Mouse (Mus musculus): Measurements from ENCODE around the gene Pafah1b2. TPM values are rescaled to one million over a fixed set of nuclear protein-coding genes. Genes with fewer than 3 reads are reported as not detected.

The Pafah1b2 gene
- polyA plus RNA-seq, 1 experiment from 2014 or later: 262 TPM

GRCm38 (mm10) chr9:45929285-45929684, 83.2 kb downstream of the Pafah1b2 start:
- WGBS: 84% methylated on average over 5 of the region's 5 CpGs
- no peak overlapping the region for H3K27ac ChIP-seq (replicated peaks)
- H3K36me3 ChIP-seq (replicated peaks): peaks cover 67% of the 10 kb centered on the region
- 0 out of 2 replicates have a peak, but pooled peaks cover 4% of the 10 kb centered on the region for H3K4me1 ChIP-seq
- no peak overlapping the region for H3K4me3 ChIP-seq
- DNase-seq (ENCODE audit: low spot score): no peak
- no peaks in the 10 kb centered on the region for H3K9me3 ChIP-seq
- H3K27me3 ChIP-seq (replicated peaks; ENCODE audit: low read depth, poor library complexity, severe bottlenecking): no peaks in the 10 kb centered on the region

GRCm38 (mm10) chr9:45919895-45920294, 92.6 kb downstream of the Pafah1b2 start:
- no peaks in the 10 kb centered on the region for H3K9me3 ChIP-seq
- WGBS: 70% methylated on average over 1 of the region's 1 CpGs
- no peaks in the 10 kb centered on the region for H3K4me1 ChIP-seq
- H3K27ac ChIP-seq (replicated peaks): no peak overlapping the region
- H3K27me3 ChIP-seq (replicated peaks; ENCODE audit: low read depth, poor library complexity, severe bottlenecking): no peaks in the 10 kb centered on the region
- H3K4me3 ChIP-seq: no peak overlapping the region
- no peak for DNase-seq (ENCODE audit: low spot score)
- peaks cover 76% of the 10 kb centered on the region for H3K36me3 ChIP-seq (replicated peaks)

- Histone ChIP-seq H3K36me3 (replicated peaks) (peaks cover 91% of the 10 kb centered on the region), H3K9me3 (no peaks in the 10 kb centered on the region), H3K27ac (replicated peaks) (no peak overlapping the region), H3K4me1 (no peaks in the 10 kb centered on the region), H3K27me3 (replicated peaks; ENCODE audit: low read depth, poor library complexity, severe bottlenecking) (no peaks in the 10 kb centered on the region), H3K4me3 (no peak overlapping the region)
- 90% methylated on average over 5 of the region's 5 CpGs for WGBS
- DNase-seq (ENCODE audit: low spot score): no peak
Measured at GRCm38 (mm10) chr9:45917041-45917934, 95.2 kb downstream of the Pafah1b2 start.

- Histone ChIP-seq H3K36me3 (replicated peaks) (peaks cover 93% of the 10 kb centered on the region), H3K27me3 (replicated peaks; ENCODE audit: low read depth, poor library complexity, severe bottlenecking) (no peaks in the 10 kb centered on the region), H3K9me3 (no peaks in the 10 kb centered on the region), H3K4me3 (no peak overlapping the region), H3K4me1 (no peaks in the 10 kb centered on the region), H3K27ac (replicated peaks) (no peak overlapping the region)
- DNase-seq (ENCODE audit: low spot score): no peak
- WGBS: 91% methylated on average over 2 of the region's 2 CpGs
Measured at GRCm38 (mm10) chr9:45915659-45916058, 96.8 kb downstream of the Pafah1b2 start.

Small RNAs within 50 kb of the gene (microRNA-seq; reads per million reads assigned to microRNA genes)
- gene Mir7087: not detected

Other genes starting within 250 kb of the Pafah1b2 start
- gene Cep164, start 184.0 kb downstream of the Pafah1b2 start, polyA plus RNA-seq (2016; fragmentation: Nextera tagmentation; extraction: Ambion mirVana): 22.8 and 24.4 TPM in 2 replicates
- gene Bace1, start 174.1 kb downstream of the Pafah1b2 start, polyA plus RNA-seq (2016; fragmentation: Nextera tagmentation; extraction: Ambion mirVana): 22.4 and 22.6 TPM in 2 replicates
- gene Pcsk7, start 106.2 kb downstream of the Pafah1b2 start, polyA plus RNA-seq (2016; fragmentation: Nextera tagmentation; extraction: Ambion mirVana): 18.9 and 21.2 TPM in 2 replicates
- 61.5 and 66.8 TPM in 2 replicates for gene Rnf214, start 105.8 kb downstream of the Pafah1b2 start, polyA plus RNA-seq (2016; fragmentation: Nextera tagmentation; extraction: Ambion mirVana)
- 12.4 and 15.1 TPM in 2 replicates for gene Tagln, start 76.6 kb downstream of the Pafah1b2 start, polyA plus RNA-seq (2016; fragmentation: Nextera tagmentation; extraction: Ambion mirVana)
- 24.7 and 27.4 TPM in 2 replicates for gene Sidt2, start 57.4 kb downstream of the Pafah1b2 start, polyA plus RNA-seq (2016; fragmentation: Nextera tagmentation; extraction: Ambion mirVana)
- 8.4 and 9.9 TPM in 2 replicates for gene Sik3, start 130 bp upstream of the Pafah1b2 start, polyA plus RNA-seq (2016; fragmentation: Nextera tagmentation; extraction: Ambion mirVana)
- gene Apoa1, start 215.9 kb upstream of the Pafah1b2 start, polyA plus RNA-seq (2016; fragmentation: Nextera tagmentation; extraction: Ambion mirVana): 1.4 TPM in 2 replicates
- not detected in 2 replicates for gene Apoc3, start 222.9 kb upstream of the Pafah1b2 start, polyA plus RNA-seq (2016; fragmentation: Nextera tagmentation; extraction: Ambion mirVana)
- not detected in 2 replicates for gene Apoa4, start 228.0 kb upstream of the Pafah1b2 start, polyA plus RNA-seq (2016; fragmentation: Nextera tagmentation; extraction: Ambion mirVana)

Data from embryonic facial prominence, embryonic 10.5 days (tissue).